Mouse (Mus musculus): ENCODE measurements around the gene Ccdc93. TPM values are rescaled to one million over a fixed set of nuclear protein-coding genes. Genes with fewer than 3 reads are reported as not detected.

The Ccdc93 gene
- total and polyA plus RNA-seq, 3 experiments = 4.8 to 15.1 (median 14.0) TPM

DNA sequence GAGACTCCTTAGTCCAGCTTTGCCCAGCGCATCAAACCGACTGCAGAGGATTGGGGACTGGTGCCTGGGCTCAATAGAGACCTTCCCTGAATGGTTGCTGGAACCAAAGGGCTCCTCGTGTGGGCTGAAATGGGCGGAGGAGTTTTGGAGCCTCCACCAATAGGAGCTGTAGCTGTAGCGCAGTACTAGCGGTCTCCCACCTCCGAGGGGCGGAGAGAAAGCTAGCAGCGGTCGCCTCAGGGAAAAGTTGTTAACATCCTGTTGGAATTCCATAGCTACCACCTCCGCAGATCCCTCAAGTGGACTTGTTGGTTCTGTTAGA, 97.5 kb downstream of the Ccdc93 start, which contains the start of gene Htr5b:
TSS of gene Htr5b (minus strand) at position 67 of the 322 bp plus-strand sequence.
- no peaks in the 10 kb centered on the region for H3K36me3 ChIP-seq (ENCODE audit: control insufficient read depth, insufficient read depth, low read length)
- no peaks in the 10 kb centered on the region for H3K79me2 ChIP-seq (replicated peaks; ENCODE audit: control insufficient read depth, insufficient read depth, low read length)
- DNase-seq = no peak
- peaks cover 5% of the 10 kb centered on the region for H3K27me3 ChIP-seq (ENCODE audit: control insufficient read depth, insufficient read depth, low read length)
- TF ChIP-seq CTCF (IDR thresholded peaks at IDR 0.05) = no peak
- no peak for TF ChIP-seq EP300 (IDR thresholded peaks at IDR 0.05; ENCODE audit: insufficient read depth, low read depth, low read length)
- no peak for TF ChIP-seq POLR2A (IDR thresholded peaks at IDR 0.05; ENCODE audit: insufficient read depth, low read depth, low read length)
- WGBS = 4% methylated on average over 11 of the region's 11 CpGs
- no peak within 1 kb of the TSS for H3K4me3 ChIP-seq
- intact Hi-C loops (cut with DNase I) = no loop called here
- no peak within 1 kb of the TSS for H3K9ac ChIP-seq (ENCODE audit: low read depth, low read length)
- H3K4me1 ChIP-seq (ENCODE audit: control insufficient read depth, insufficient read depth, low read length) = no peaks in the 10 kb centered on the region
- no peak within 1 kb of the TSS for H3K27ac ChIP-seq

DNA sequence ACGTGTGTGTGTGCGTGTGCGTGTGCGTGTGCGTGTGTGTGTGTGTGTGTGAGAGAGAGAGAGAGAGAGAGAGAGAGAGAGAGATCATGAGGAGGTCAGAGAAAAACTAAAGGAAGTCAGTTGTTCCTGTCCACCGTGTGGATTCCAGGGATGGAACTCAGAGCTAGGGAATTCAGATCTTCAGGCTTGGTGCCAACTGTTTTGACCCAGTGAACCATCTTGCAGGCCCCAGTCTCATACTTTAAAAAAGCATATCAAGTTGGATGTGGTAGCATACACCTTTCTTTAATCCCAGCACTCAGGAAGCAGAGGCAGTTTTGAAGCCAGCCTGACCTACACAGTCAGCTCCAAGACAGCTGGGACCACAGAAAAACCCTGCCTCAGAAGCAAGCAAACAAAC, 98.4 kb downstream of the Ccdc93 start:
- H3K36me3 ChIP-seq (ENCODE audit: control insufficient read depth, insufficient read depth, low read length) = no peaks in the 10 kb centered on the region
- intact Hi-C loops (cut with DNase I) = no loop called here
- no peaks in the 10 kb centered on the region for H3K4me1 ChIP-seq (ENCODE audit: control insufficient read depth, insufficient read depth, low read length)
- DNase-seq = no peak
- TF ChIP-seq EP300 (IDR thresholded peaks at IDR 0.05; ENCODE audit: insufficient read depth, low read depth, low read length) = no peak
- TF ChIP-seq POLR2A (IDR thresholded peaks at IDR 0.05; ENCODE audit: insufficient read depth, low read depth, low read length) = no peak
- no peak for TF ChIP-seq CTCF (IDR thresholded peaks at IDR 0.05)
- no peak overlapping the region for H3K27ac ChIP-seq
- peaks cover 7% of the 10 kb centered on the region for H3K27me3 ChIP-seq (ENCODE audit: control insufficient read depth, insufficient read depth, low read length)
- no peak overlapping the region for H3K9ac ChIP-seq (ENCODE audit: low read depth, low read length)
- H3K79me2 ChIP-seq (replicated peaks; ENCODE audit: control insufficient read depth, insufficient read depth, low read length) = no peaks in the 10 kb centered on the region
- WGBS = 77% methylated on average over 6 of the region's 6 CpGs
- no peak overlapping the region for H3K4me3 ChIP-seq

DNA sequence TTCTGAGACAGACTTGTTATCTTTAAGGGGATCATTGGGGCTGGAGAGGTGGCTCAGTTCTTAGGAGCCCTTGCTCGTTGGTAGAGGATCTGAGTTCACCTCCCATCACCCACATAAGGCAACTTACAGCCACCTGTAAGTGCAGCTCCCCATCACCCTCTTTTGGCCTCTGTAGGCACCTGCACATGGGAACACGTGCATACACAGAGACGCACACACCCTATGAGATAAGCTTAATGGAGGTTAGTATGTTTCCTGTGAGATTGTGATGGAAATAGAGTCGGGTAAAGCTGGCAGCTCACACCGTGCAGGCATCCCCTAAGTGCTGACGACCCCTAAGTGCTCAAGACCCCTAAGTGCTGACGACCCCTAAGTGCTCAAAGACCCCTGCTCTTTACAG, 100.6 kb downstream of the Ccdc93 start:
- TF ChIP-seq CTCF (IDR thresholded peaks at IDR 0.05) = no peak
- TF ChIP-seq EP300 (IDR thresholded peaks at IDR 0.05; ENCODE audit: insufficient read depth, low read depth, low read length) = no peak
- TF ChIP-seq POLR2A (IDR thresholded peaks at IDR 0.05; ENCODE audit: insufficient read depth, low read depth, low read length) = no peak
- intact Hi-C loops (cut with DNase I) = no loop called here
- no peaks in the 10 kb centered on the region for H3K79me2 ChIP-seq (replicated peaks; ENCODE audit: control insufficient read depth, insufficient read depth, low read length)
- H3K36me3 ChIP-seq (ENCODE audit: control insufficient read depth, insufficient read depth, low read length) = no peaks in the 10 kb centered on the region
- DNase-seq = no peak
- no peak overlapping the region for H3K4me3 ChIP-seq
- no peak overlapping the region for H3K9ac ChIP-seq (ENCODE audit: low read depth, low read length)
- 44% methylated on average over 7 of the region's 7 CpGs for WGBS
- H3K4me1 ChIP-seq (ENCODE audit: control insufficient read depth, insufficient read depth, low read length) = no peaks in the 10 kb centered on the region
- H3K27ac ChIP-seq = no peak overlapping the region
- H3K27me3 ChIP-seq (ENCODE audit: control insufficient read depth, insufficient read depth, low read length) = peaks cover 7% of the 10 kb centered on the region

DNA sequence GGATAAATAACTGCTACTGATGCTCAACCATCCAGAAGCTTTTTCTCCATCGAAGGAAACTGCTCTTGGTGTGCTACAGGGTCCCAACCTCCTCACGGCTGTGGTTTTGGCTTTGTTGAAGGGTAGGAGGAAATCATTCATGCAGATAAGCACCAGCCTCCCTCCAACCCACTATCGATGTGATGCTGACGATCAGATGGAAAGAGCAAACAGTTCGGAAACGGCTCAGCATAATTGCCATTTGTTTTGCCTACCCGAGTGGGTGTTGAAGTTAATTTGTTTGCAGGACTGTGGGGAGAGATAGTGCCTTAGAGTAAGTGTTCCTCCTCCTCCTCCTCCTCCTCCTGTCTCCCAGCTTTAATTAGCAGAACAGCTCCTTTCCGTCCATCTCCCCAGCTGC, 109.5 kb downstream of the Ccdc93 start:
- WGBS = 50% methylated on average over 8 of the region's 8 CpGs
- TF ChIP-seq CTCF (IDR thresholded peaks at IDR 0.05) (no peak), POLR2A (IDR thresholded peaks at IDR 0.05; ENCODE audit: insufficient read depth, low read depth, low read length) (no peak), EP300 (IDR thresholded peaks at IDR 0.05; ENCODE audit: insufficient read depth, low read depth, low read length) (no peak)
- Histone ChIP-seq H3K4me1 (ENCODE audit: control insufficient read depth, insufficient read depth, low read length) (no peaks in the 10 kb centered on the region), H3K36me3 (ENCODE audit: control insufficient read depth, insufficient read depth, low read length) (no peaks in the 10 kb centered on the region), H3K27me3 (ENCODE audit: control insufficient read depth, insufficient read depth, low read length) (no peaks in the 10 kb centered on the region), H3K27ac (no peak overlapping the region), H3K79me2 (replicated peaks; ENCODE audit: control insufficient read depth, insufficient read depth, low read length) (no peaks in the 10 kb centered on the region), H3K4me3 (no peak overlapping the region), H3K9ac (ENCODE audit: low read depth, low read length) (no peak overlapping the region)
- intact Hi-C loops (cut with DNase I) = no loop called here
- no peak for DNase-seq

DNA sequence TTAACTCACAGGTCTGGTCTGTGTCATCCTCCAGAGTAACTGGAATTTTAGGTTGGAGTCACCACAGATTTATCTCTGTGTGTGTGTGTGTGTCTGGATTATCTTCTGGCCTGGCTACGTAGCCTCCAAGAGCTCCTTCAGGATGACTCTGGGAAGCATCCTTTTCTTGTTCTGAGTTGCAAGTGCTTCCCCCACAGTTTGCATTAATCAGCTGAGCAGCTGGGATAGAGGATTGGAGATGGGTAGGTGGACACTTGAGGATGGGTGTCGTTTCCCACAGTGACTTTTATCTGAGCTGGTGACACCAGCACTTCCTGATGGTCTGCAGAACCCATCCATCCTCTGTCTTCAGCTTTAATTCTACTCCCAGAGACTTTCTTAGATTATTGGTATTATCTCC, 116.0 kb downstream of the Ccdc93 start:
- no peaks in the 10 kb centered on the region for H3K36me3 ChIP-seq (ENCODE audit: control insufficient read depth, insufficient read depth, low read length)
- TF ChIP-seq EP300 (IDR thresholded peaks at IDR 0.05; ENCODE audit: insufficient read depth, low read depth, low read length) (no peak), CTCF (IDR thresholded peaks at IDR 0.05) (no peak), POLR2A (IDR thresholded peaks at IDR 0.05; ENCODE audit: insufficient read depth, low read depth, low read length) (no peak)
- no peaks in the 10 kb centered on the region for H3K79me2 ChIP-seq (replicated peaks; ENCODE audit: control insufficient read depth, insufficient read depth, low read length)
- intact Hi-C loops (cut with DNase I) = no loop called here
- 33% methylated on average over 2 of the region's 2 CpGs for WGBS
- H3K4me1 ChIP-seq (ENCODE audit: control insufficient read depth, insufficient read depth, low read length) = no peaks in the 10 kb centered on the region
- H3K27me3 ChIP-seq (ENCODE audit: control insufficient read depth, insufficient read depth, low read length) = no peaks in the 10 kb centered on the region
- no peak overlapping the region for H3K27ac ChIP-seq
- no peak overlapping the region for H3K9ac ChIP-seq (ENCODE audit: low read depth, low read length)
- DNase-seq = no peak
- no peak overlapping the region for H3K4me3 ChIP-seq

DNA sequence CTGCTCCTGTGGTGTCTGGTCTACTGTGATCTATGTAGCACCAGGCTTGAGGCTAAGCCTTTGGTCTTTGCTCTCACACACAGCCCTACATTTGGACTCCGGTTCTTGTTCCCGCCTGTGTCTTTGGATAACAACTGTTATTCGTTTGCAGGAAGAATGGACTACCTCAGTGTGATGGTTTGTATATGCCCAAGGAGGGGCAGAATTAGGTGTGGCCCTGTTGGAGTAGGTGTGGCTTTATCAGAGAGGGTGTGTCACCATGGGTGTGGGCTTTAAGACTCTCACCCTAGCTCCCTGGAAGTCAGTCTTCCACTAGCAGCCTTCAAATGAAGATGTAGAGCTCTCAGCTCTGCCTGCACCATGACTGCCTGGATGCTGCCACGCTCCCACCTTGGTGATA, 117.8 kb downstream of the Ccdc93 start:
- no peak overlapping the region for H3K27ac ChIP-seq
- H3K36me3 ChIP-seq (ENCODE audit: control insufficient read depth, insufficient read depth, low read length) = no peaks in the 10 kb centered on the region
- DNase-seq = no peak
- no peak overlapping the region for H3K9ac ChIP-seq (ENCODE audit: low read depth, low read length)
- no peaks in the 10 kb centered on the region for H3K27me3 ChIP-seq (ENCODE audit: control insufficient read depth, insufficient read depth, low read length)
- no peaks in the 10 kb centered on the region for H3K79me2 ChIP-seq (replicated peaks; ENCODE audit: control insufficient read depth, insufficient read depth, low read length)
- 91% methylated on average over 4 of the region's 4 CpGs for WGBS
- H3K4me1 ChIP-seq (ENCODE audit: control insufficient read depth, insufficient read depth, low read length) = no peaks in the 10 kb centered on the region
- intact Hi-C loops (cut with DNase I) = no loop called here
- TF ChIP-seq CTCF (IDR thresholded peaks at IDR 0.05) = no peak
- TF ChIP-seq POLR2A (IDR thresholded peaks at IDR 0.05; ENCODE audit: insufficient read depth, low read depth, low read length) = no peak
- no peak for TF ChIP-seq EP300 (IDR thresholded peaks at IDR 0.05; ENCODE audit: insufficient read depth, low read depth, low read length)
- no peak overlapping the region for H3K4me3 ChIP-seq
